Mouse (Mus musculus): ENCODE measurements around the gene Drd1. TPM values are rescaled to one million over a fixed set of nuclear protein-coding genes. Genes with fewer than 3 reads are reported as not detected.

Gene Drd1
- polyA plus RNA-seq (2015; fragmentation: Nextera tagmentation; extraction: Ambion mirVana) = not detected in 2 replicates

DNA sequence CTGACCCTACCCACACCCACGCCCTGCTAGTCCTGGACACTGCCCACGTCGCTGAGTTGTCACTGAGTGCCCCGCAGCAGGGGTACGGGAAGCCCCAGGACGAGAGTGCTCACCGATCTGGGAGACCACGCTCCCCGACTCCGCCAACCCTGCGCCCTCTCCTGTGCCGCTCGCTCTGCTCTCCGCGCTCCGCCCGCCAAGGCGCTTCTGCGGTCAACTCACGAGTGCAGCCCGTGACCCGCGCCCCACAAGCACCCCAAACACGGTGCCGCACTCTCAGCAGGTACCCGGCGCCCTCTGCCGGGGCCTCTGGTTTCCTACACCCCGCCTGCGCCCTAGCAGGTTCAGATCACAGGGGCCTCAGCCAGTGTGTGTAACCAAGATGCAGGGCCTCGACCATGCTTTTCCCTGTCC is at the start of gene Drd1:
TSS of gene Drd1 (minus strand) at position 258 of the 414 bp plus-strand sequence.
- Histone ChIP-seq H3K4me3 (replicated peaks) (peak within 1 kb of the TSS; percentile 43), H3K9ac (0 out of 2 replicates have a peak within 1 kb of the TSS, but pooled peaks have one; percentile 3), H3K27me3 (peaks cover 43% of the 10 kb centered on the region), H3K4me1 (replicated peaks) (peaks cover 5% of the 10 kb centered on the region; the same call in 1 of the 2 replicates), H3K9me3 (replicated peaks) (no peaks in the 10 kb centered on the region), H3K36me3 (no peaks in the 10 kb centered on the region), H3K27ac (no peak within 1 kb of the TSS), H3K4me2 (peak within 1 kb of the TSS; percentile 61)
- DNase-seq (peak; percentile 8), ATAC-seq (ENCODE audit: low read depth) (no peak)
- 1% methylated on average over 31 of the region's 31 CpGs for WGBS (ENCODE audit: insufficient replicate concordance)

DNA sequence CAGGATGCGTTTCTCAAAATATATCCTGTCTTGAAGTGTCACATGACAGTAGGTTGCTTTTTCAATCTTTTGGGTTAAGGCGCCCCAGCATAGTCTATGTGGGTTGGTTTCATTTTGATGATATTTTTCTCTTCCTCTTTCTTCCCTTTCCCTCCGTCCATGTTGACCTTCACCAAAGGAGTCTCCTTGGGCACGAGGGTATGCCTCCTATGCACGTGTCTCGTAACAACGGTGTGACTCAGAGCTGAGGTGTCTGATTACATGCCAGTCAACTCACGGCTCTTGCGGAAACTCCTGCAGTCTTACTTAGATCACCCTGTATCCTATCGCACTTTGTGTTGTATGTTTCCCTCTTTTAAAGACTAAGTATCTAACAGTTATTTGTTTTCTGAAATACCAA is 48.4 kb upstream of the Drd1 start:
- Histone ChIP-seq H3K9me3 (replicated peaks) (no peaks in the 10 kb centered on the region), H3K4me2 (no peak overlapping the region), H3K9ac (no peak overlapping the region), H3K4me1 (replicated peaks) (peaks cover 13% of the 10 kb centered on the region; the same call in 1 of the 2 replicates), H3K27ac (no peak overlapping the region), H3K36me3 (peaks cover 79% of the 10 kb centered on the region), H3K4me3 (replicated peaks) (no peak overlapping the region), H3K27me3 (no peaks in the 10 kb centered on the region)
- ATAC-seq (ENCODE audit: low read depth) (no peak), DNase-seq (no peak)
- WGBS (ENCODE audit: insufficient replicate concordance) = 80% methylated on average over 10 of the region's 10 CpGs

DNA sequence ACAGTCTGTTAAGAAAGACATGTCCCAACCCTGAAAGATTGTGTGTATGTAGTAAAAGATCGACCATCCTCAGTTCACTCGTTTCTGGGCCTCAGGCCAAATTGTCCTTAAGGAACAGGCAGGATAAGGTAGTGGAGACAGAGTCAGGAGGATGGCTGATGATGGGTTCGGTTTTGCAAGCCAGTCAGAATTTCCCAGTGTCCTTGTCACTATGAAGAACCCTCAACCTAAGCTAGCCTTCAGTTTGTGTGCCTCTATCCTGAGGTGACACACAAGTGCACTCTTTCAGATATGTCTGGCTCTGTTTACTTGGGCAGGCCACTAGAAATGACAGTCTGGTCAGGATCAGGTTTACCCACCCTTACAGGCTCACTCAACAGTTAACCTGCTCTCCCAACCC is 47.8 kb upstream of the Drd1 start:
- H3K36me3 ChIP-seq = peaks cover 81% of the 10 kb centered on the region
- no peak overlapping the region for H3K4me3 ChIP-seq (replicated peaks)
- DNase-seq = no peak

DNA sequence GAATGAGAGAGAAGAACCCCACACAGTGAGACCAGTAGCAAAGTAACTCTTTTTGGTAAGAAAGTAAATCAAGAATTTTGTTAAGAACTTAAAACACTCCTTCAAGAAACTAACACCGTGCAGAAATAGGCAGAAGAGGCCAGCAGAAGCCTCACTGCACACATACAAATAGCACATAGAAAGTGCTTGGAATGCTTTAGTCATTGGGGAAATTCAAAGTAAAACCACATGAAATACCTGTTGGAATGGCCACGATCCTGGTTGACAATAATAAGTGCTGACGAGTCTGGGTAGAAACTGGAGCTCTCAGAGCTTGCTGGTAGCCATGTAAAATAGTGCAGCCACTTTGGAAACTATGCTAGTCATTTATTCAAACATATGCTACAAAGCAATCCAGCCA is 46.6 kb upstream of the Drd1 start:
- WGBS (ENCODE audit: insufficient replicate concordance) = 83% methylated on average over 3 of the region's 3 CpGs
- no peaks in the 10 kb centered on the region for H3K9me3 ChIP-seq (replicated peaks)
- H3K9ac ChIP-seq = no peak overlapping the region
- H3K36me3 ChIP-seq = peaks cover 82% of the 10 kb centered on the region
- no peak overlapping the region for H3K27ac ChIP-seq
- H3K4me1 ChIP-seq (replicated peaks) = peaks cover 13% of the 10 kb centered on the region; the same call in 1 of the 2 replicates
- DNase-seq (no peak), ATAC-seq (ENCODE audit: low read depth) (no peak)
- no peak overlapping the region for H3K4me3 ChIP-seq (replicated peaks)
- no peak overlapping the region for H3K4me2 ChIP-seq
- no peaks in the 10 kb centered on the region for H3K27me3 ChIP-seq

More for the DNA sequence above, 47.8 kb upstream of the Drd1 start:
- Histone ChIP-seq H3K9ac (no peak overlapping the region), H3K4me2 (no peak overlapping the region), H3K4me1 (replicated peaks) (peaks cover 13% of the 10 kb centered on the region; the same call in 1 of the 2 replicates), H3K27ac (no peak overlapping the region), H3K9me3 (replicated peaks) (no peaks in the 10 kb centered on the region), H3K27me3 (no peaks in the 10 kb centered on the region)
- WGBS (ENCODE audit: insufficient replicate concordance) = 79% methylated on average over 3 of the region's 3 CpGs
- no peak for ATAC-seq (ENCODE audit: low read depth)

DNA sequence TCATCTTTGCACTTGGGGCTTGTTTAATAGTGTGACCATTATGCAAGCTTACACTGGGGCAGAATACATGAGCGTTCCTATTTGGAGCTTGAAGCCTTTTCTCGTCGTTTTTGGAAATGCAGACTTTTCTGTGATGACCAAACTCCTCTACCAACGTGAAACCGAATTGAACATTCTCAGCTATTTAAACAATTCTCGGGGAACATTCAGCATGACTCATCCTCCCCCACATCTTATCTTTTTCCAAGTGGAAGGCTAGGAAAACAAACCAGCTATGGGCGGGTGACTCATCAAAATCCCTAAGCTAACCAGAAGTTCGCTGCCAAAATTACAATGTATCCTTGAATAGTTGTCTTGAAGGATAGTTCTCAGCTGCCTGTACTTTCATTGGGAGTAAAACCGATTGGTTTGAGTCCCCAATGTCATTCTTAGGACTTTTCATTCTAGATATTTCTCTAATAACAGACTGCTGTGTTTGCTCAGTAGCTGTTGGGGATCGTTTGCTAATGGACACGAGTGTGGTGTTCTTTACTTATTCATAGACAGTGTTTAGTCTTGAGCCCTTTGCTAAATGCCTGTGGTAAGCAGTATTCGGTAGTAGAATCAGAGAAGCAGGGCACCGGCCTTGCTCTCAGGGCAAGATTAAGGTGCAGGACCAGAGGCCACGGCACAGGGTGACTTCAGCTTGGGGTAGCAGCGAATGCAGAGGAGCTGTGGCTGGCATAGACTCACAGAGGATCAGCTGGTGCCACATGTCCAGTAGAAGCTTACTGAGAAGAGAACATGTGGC is 45.7 kb upstream of the Drd1 start:
- ATAC-seq (ENCODE audit: low read depth) (no peak), DNase-seq (no peak)
- H3K4me3 ChIP-seq (replicated peaks) = no peak overlapping the region
- H3K4me2 ChIP-seq = no peak overlapping the region
- no peaks in the 10 kb centered on the region for H3K27me3 ChIP-seq
- H3K9me3 ChIP-seq (replicated peaks) = no peaks in the 10 kb centered on the region
- H3K36me3 ChIP-seq = peaks cover 81% of the 10 kb centered on the region
- no peak overlapping the region for H3K27ac ChIP-seq
- peaks cover 13% of the 10 kb centered on the region; the same call in 1 of the 2 replicates for H3K4me1 ChIP-seq (replicated peaks)
- H3K9ac ChIP-seq = no peak overlapping the region
- WGBS (ENCODE audit: insufficient replicate concordance) = 68% methylated on average over 15 of the region's 15 CpGs

DNA sequence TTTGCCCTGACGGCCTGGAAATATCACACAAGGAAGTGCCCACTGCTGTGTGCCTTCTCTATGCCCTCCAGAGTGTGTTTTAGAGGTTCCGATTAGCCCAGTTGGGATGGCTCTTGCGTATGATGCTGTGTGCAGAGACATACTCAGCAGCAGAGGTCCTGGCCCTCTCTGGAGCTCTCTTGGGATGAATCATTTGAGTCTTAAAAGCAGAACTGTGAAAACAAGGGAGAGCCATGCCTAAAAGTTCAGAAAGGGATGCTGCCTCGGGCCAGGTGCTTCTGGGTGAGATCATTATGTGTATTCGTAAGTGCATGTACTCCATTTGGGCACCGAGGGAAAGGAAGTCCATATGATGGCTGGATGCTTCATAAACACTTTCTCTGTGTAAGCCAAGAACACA is 42.3 kb upstream of the Drd1 start:
- H3K27me3 ChIP-seq = no peaks in the 10 kb centered on the region
- no peak for ATAC-seq (ENCODE audit: low read depth)
- 79% methylated on average over 6 of the region's 6 CpGs for WGBS (ENCODE audit: insufficient replicate concordance)

DNA sequence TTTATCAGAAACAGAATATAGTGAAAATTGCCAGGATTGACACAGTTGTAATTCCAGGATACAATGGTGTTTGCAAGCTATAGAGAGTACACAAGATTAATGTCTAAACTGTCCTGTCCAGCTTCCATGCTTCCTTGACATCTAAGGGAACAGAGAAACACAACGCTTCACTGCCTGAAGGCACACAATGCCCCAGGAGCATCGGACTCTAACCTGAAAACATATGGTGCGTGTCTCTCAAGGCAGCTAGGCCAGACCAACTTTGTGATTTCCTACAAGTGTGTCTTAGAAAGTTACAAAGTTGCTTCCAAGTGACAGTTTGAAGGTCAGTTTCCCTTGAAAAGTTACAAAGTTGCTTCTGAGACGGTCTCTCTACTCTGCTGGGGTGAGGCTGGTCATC is 41.7 kb upstream of the Drd1 start:
- WGBS (ENCODE audit: insufficient replicate concordance) = 78% methylated on average over 4 of the region's 4 CpGs
- Histone ChIP-seq H3K4me2 (no peak overlapping the region), H3K4me1 (replicated peaks) (peaks cover 13% of the 10 kb centered on the region; the same call in 1 of the 2 replicates), H3K9ac (no peak overlapping the region), H3K36me3 (peaks cover 93% of the 10 kb centered on the region), H3K27ac (no peak overlapping the region), H3K9me3 (replicated peaks) (no peaks in the 10 kb centered on the region), H3K4me3 (replicated peaks) (no peak overlapping the region), H3K27me3 (no peaks in the 10 kb centered on the region)
- ATAC-seq (ENCODE audit: low read depth) (no peak), DNase-seq (no peak)

More for the DNA sequence above, 42.3 kb upstream of the Drd1 start:
- Histone ChIP-seq H3K36me3 (peaks cover 93% of the 10 kb centered on the region), H3K4me3 (replicated peaks) (no peak overlapping the region), H3K27ac (no peak overlapping the region), H3K4me1 (replicated peaks) (peaks cover 13% of the 10 kb centered on the region; the same call in 1 of the 2 replicates), H3K9ac (no peak overlapping the region), H3K9me3 (replicated peaks) (no peaks in the 10 kb centered on the region), H3K4me2 (no peak overlapping the region)
- DNase-seq = no peak

DNA sequence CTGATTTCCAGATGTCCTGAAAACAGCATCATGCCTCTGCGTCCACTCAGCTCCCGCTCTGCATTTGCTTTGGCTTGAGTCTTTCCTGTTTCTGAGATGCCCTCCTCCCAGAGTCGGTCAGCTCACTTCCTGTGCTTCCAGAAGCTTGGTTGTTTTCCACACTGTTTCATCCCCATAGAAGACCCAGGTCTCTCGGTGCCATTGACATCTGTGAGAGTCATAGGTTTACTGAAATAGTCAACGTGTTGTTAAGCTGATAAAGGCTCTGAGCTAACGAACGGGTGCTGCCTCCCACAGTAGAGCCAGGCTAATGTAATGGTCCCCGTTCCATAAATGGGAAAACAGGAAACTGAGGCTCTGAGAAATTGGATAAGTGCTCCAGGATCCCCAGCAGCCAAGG is 40.2 kb upstream of the Drd1 start:
- no peaks in the 10 kb centered on the region for H3K27me3 ChIP-seq
- WGBS (ENCODE audit: insufficient replicate concordance) = 75% methylated on average over 8 of the region's 8 CpGs
- ATAC-seq (ENCODE audit: low read depth) (no peak), DNase-seq (no peak)
- no peak overlapping the region for H3K4me3 ChIP-seq (replicated peaks)
- no peaks in the 10 kb centered on the region for H3K9me3 ChIP-seq (replicated peaks)
- peaks cover 94% of the 10 kb centered on the region for H3K36me3 ChIP-seq
- H3K27ac ChIP-seq = no peak overlapping the region
- no peak overlapping the region for H3K9ac ChIP-seq
- no peak overlapping the region for H3K4me2 ChIP-seq
- peaks cover 4% of the 10 kb centered on the region; the same call in 1 of the 2 replicates for H3K4me1 ChIP-seq (replicated peaks)

DNA sequence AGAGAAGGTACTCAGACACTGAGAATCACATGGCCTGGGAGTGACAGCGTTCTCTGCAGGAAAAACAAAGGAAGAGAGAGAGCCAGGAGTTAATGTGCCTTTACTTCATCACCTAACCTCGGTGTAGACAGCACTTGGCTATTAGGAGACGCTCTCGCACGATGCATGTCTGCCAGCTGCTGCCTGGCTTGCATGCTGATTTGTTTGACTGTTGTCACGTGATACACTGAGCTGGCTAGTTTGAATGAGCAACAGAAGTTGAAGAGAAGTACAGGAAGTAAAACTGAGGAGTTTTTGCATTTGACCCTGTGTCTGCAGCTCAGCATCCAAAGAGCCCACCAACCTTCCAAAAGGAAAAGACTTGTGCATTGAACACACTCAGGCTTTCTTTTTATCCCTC is 39.5 kb upstream of the Drd1 start:
- H3K4me1 ChIP-seq (replicated peaks) = no peaks in the 10 kb centered on the region
- ATAC-seq (ENCODE audit: low read depth) (no peak), DNase-seq (no peak)
- H3K9ac ChIP-seq = no peak overlapping the region
- no peaks in the 10 kb centered on the region for H3K27me3 ChIP-seq
- H3K27ac ChIP-seq = no peak overlapping the region
- WGBS (ENCODE audit: insufficient replicate concordance) = 83% methylated on average over 6 of the region's 6 CpGs
- no peak overlapping the region for H3K4me2 ChIP-seq
- H3K4me3 ChIP-seq (replicated peaks) = no peak overlapping the region
- peaks cover 93% of the 10 kb centered on the region for H3K36me3 ChIP-seq
- H3K9me3 ChIP-seq (replicated peaks) = no peaks in the 10 kb centered on the region

DNA sequence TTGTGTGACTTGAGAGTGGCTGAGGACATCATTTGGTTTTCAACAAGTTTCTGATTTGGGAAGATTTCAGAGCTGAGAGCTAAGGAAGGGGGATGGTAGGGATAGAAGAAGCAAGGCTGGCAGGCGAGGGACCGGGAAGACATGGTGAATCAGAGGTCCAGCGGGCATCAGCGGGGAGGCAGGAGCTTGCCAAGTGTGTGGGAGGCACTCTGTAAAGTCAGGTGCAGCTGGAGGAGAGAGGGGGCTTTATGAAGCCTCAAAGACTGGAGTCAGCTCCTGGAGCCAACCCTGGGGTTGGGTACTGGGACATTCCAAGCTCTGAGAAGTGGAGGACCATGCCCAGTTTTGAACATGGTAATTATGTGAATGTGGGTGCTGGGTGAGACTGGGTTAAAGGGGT is 38.8 kb upstream of the Drd1 start:
- H3K4me3 ChIP-seq (replicated peaks) = no peak overlapping the region

DNA sequence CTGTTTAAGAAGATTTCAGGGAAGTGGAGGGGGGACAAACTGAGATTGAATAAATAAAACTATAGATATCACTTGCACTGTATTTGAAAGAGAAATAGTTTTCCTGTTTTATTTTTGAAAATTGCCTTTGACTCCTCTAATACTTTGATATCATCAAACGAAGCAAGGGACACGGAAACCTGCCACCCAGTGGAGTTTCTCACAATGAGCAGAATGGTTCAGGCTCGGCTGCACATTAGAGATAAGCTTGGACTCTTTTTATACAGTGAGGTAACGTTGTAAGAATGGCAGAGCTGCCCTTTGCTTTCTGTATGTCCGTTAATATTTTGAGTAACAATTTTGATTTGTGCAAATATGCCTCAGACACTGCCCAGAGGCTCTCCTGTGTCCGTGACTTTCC is 36.2 kb upstream of the Drd1 start:
- ATAC-seq (ENCODE audit: low read depth) (no peak), DNase-seq (no peak)
- Histone ChIP-seq H3K9me3 (replicated peaks) (no peaks in the 10 kb centered on the region), H3K9ac (no peak overlapping the region), H3K4me3 (replicated peaks) (no peak overlapping the region), H3K4me1 (replicated peaks) (no peaks in the 10 kb centered on the region), H3K27me3 (no peaks in the 10 kb centered on the region), H3K4me2 (no peak overlapping the region), H3K36me3 (peaks cover 96% of the 10 kb centered on the region), H3K27ac (no peak overlapping the region)
- 52% methylated on average over 6 of the region's 6 CpGs for WGBS (ENCODE audit: insufficient replicate concordance)

More for the DNA sequence above, 38.8 kb upstream of the Drd1 start:
- peaks cover 93% of the 10 kb centered on the region for H3K36me3 ChIP-seq
- H3K9ac ChIP-seq = no peak overlapping the region
- no peak for DNase-seq
- no peaks in the 10 kb centered on the region for H3K27me3 ChIP-seq
- H3K4me1 ChIP-seq (replicated peaks) = no peaks in the 10 kb centered on the region
- no peak overlapping the region for H3K27ac ChIP-seq
- no peak for ATAC-seq (ENCODE audit: low read depth)
- 89% methylated on average over 4 of the region's 4 CpGs for WGBS (ENCODE audit: insufficient replicate concordance)
- H3K9me3 ChIP-seq (replicated peaks) = no peaks in the 10 kb centered on the region
- no peak overlapping the region for H3K4me2 ChIP-seq

DNA sequence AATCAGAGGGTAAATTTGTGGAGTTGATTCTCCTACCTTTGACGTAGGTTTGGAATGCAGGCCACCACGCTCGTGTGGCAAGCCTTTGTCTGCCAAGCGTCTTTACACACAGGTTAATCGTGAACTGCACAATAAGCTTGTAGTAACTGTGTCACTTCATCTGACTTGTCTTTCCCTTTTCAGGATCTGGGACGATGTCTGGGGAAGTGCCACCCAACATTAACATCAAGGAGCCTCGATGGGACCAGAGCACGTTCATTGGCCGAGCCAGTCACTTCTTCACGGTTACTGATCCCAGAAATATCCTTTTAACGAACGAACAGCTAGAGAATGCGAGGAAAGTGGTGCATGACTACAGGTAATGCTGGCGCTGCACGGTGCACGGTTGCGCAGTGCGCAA is 29.8 kb upstream of the Drd1 start:
- ATAC-seq (ENCODE audit: low read depth) (no peak), DNase-seq (no peak)
- Histone ChIP-seq H3K36me3 (peaks cover 51% of the 10 kb centered on the region), H3K9ac (no peak overlapping the region), H3K9me3 (replicated peaks) (no peaks in the 10 kb centered on the region), H3K4me3 (replicated peaks) (no peak overlapping the region), H3K4me1 (replicated peaks) (peaks cover 27% of the 10 kb centered on the region), H3K4me2 (no peak overlapping the region), H3K27me3 (no peaks in the 10 kb centered on the region), H3K27ac (no peak overlapping the region)
- 88% methylated on average over 18 of the region's 18 CpGs for WGBS (ENCODE audit: insufficient replicate concordance)
